Mouse (Mus musculus): ENCODE measurements around the gene Dxo. TPM values are rescaled to one million over a fixed set of nuclear protein-coding genes. Genes with fewer than 3 reads are reported as not detected.
A peak's percentile ranks its signal among the peaks of the same experiment; 100 is the strongest.
"Not testable (repeated sequence)": the region's sequence is repeated elsewhere in the genome, so short reads cannot be mapped to it uniquely, and the experiment has no call there.

Dxo gene
- polyA plus RNA-seq, 1 experiment from 2014 or later = 62.1 TPM

- ATAC-seq (ENCODE audit: insufficient number of reproducible peaks, low FRiP score, low TSS enrichment, low read depth) = not testable (repeated sequence)
- whole genome bisulfite sequencing = 91% methylated on average over 6 of the region's 6 CpGs
Observed at GRCm38 (mm10) chr17:34804301-34804700, 32.5 kb upstream of the Dxo start, which contains the start of gene Cyp21a1. Gene Cyp21a1, minus strand, starts transcription at chr17:34804561.

GRCm38 (mm10) chr17:34804871-34805562 is 31.8 kb upstream of the Dxo start:
- Histone ChIP-seq H3K27ac (no peak overlapping the region), H3K36me3 (no peaks in the 10 kb centered on the region), H3K9me3 (peaks cover 6% of the 10 kb centered on the region; the same call in 1 of the 2 replicates), H3K9ac (no peak overlapping the region), H3K27me3 (no peaks in the 10 kb centered on the region), H3K4me1 (no peaks in the 10 kb centered on the region), H3K4me3 (no peak overlapping the region), H3K4me2 (no peak overlapping the region)
- 72% methylated on average over 6 of the region's 6 CpGs for WGBS
- ATAC-seq (ENCODE audit: insufficient number of reproducible peaks, low FRiP score, low TSS enrichment, low read depth) = no peak

More at GRCm38 (mm10) chr17:34804301-34804700, 32.5 kb upstream of the Dxo start, which contains the start of gene Cyp21a1:
- H3K9me3 ChIP-seq, H3K27me3 ChIP-seq, H3K4me1 ChIP-seq, H3K27ac ChIP-seq, H3K4me2 ChIP-seq, H3K9ac ChIP-seq, H3K36me3 ChIP-seq, H3K4me3 ChIP-seq: not testable (repeated sequence)

DNA sequence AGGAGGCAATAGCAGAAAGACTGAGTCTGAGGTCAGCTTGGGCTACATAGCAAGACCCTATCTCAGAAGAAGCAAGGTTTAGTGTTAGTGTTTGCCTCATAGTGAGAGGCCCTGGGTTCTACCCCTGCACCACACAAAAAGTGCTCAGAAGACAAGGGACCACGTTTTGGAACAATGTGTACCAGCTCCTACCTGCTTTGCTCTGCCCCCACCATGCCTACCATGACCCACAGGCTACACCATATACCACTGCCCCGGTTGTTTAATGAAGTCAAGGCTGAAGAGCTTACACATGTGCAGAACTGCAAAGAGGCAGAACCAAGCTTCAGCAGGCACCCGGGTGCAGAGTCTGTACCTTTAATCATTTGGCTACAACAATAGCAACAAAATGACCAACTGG is 29.6 kb upstream of the Dxo start:
- ATAC-seq (ENCODE audit: insufficient number of reproducible peaks, low FRiP score, low TSS enrichment, low read depth) = no peak
- WGBS = 65% methylated on average over 3 of the region's 3 CpGs
- H3K4me2 ChIP-seq = no peak overlapping the region

GRCm38 (mm10) chr17:34808599-34809205 is 28.1 kb upstream of the Dxo start:
- no peak overlapping the region for H3K4me2 ChIP-seq
- no peak overlapping the region for H3K4me3 ChIP-seq
- H3K27ac ChIP-seq = no peak overlapping the region
- ATAC-seq (ENCODE audit: insufficient number of reproducible peaks, low FRiP score, low TSS enrichment, low read depth) = no peak
- H3K9me3 ChIP-seq = peaks cover 6% of the 10 kb centered on the region; the same call in 1 of the 2 replicates
- WGBS = 79% methylated on average over 6 of the region's 6 CpGs
- H3K27me3 ChIP-seq = no peaks in the 10 kb centered on the region
- no peak overlapping the region for H3K9ac ChIP-seq
- no peaks in the 10 kb centered on the region for H3K4me1 ChIP-seq
- H3K36me3 ChIP-seq = no peaks in the 10 kb centered on the region

More for the DNA sequence above, 29.6 kb upstream of the Dxo start:
- Histone ChIP-seq H3K27ac (no peak overlapping the region), H3K9me3 (peaks cover 6% of the 10 kb centered on the region; the same call in 1 of the 2 replicates), H3K4me1 (no peaks in the 10 kb centered on the region), H3K36me3 (no peaks in the 10 kb centered on the region), H3K27me3 (no peaks in the 10 kb centered on the region), H3K4me3 (no peak overlapping the region), H3K9ac (no peak overlapping the region)

DNA sequence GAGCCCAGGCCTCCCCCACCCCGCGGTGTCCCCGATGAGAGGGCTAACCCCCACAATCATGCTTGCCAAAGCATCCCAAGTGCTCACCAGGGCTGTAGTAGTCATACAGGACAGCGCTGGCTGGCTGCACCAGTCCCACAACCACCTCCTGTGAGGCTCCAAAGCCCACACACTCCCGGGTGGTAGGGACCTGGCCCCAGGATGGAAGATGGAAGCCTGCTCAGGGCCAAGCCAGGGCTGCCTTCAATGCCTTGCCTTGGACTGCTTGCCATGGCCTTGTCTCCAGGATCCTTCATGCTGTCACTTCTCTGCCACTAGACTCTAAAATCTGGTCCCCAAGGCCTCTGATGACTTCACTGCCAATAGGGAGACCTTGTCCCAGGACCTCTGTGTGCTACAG is 26.4 kb upstream of the Dxo start:
- 90% methylated on average over 5 of the region's 5 CpGs for WGBS
- H3K4me2 ChIP-seq; ATAC-seq (ENCODE audit: insufficient number of reproducible peaks, low FRiP score, low TSS enrichment, low read depth); H3K4me1 ChIP-seq; H3K9ac ChIP-seq; H3K36me3 ChIP-seq; H3K27ac ChIP-seq; H3K9me3 ChIP-seq; H3K4me3 ChIP-seq; H3K27me3 ChIP-seq: not testable (repeated sequence)

- not testable (repeated sequence) for H3K4me2 ChIP-seq; H3K27ac ChIP-seq; ATAC-seq (ENCODE audit: insufficient number of reproducible peaks, low FRiP score, low TSS enrichment, low read depth); H3K9ac ChIP-seq; H3K4me3 ChIP-seq; H3K4me1 ChIP-seq; H3K9me3 ChIP-seq; H3K36me3 ChIP-seq; H3K27me3 ChIP-seq
- 75% methylated on average over 8 of the region's 8 CpGs for WGBS
Observed at GRCm38 (mm10) chr17:34810811-34811210, 26.0 kb upstream of the Dxo start.

DNA sequence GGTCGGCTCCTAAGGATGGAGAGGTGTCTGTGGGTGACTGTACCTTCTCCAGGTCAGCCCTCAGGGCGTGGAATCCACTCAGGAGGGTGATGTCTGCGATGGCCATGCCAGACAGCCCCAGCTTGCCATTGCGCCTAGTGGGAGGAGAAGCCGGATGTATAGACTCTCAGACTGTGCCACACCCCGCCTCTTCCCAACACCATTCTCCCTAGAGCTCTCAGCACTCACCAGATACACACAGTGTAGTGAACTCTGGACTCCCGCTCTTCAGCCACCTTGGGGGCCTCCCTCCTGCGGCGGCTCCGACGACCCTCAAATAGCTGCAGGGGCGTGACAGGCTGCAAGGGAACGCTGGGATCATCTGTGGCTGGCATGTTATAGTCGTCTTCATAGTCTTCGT is 25.5 kb upstream of the Dxo start:
- H3K27me3 ChIP-seq = no peaks in the 10 kb centered on the region
- H3K4me2 ChIP-seq = no peak overlapping the region
- no peaks in the 10 kb centered on the region for H3K4me1 ChIP-seq
- H3K9ac ChIP-seq = no peak overlapping the region
- ATAC-seq (ENCODE audit: insufficient number of reproducible peaks, low FRiP score, low TSS enrichment, low read depth) = no peak
- no peak overlapping the region for H3K27ac ChIP-seq
- WGBS = 67% methylated on average over 15 of the region's 15 CpGs
- H3K9me3 ChIP-seq = no peaks in the 10 kb centered on the region
- no peak overlapping the region for H3K4me3 ChIP-seq
- H3K36me3 ChIP-seq = no peaks in the 10 kb centered on the region

GRCm38 (mm10) chr17:34813747-34814146 is 23.1 kb upstream of the Dxo start:
- H3K4me3 ChIP-seq; H3K27ac ChIP-seq; H3K9ac ChIP-seq; H3K4me2 ChIP-seq; ATAC-seq (ENCODE audit: insufficient number of reproducible peaks, low FRiP score, low TSS enrichment, low read depth); H3K4me1 ChIP-seq; H3K27me3 ChIP-seq; H3K9me3 ChIP-seq; H3K36me3 ChIP-seq: not testable (repeated sequence)
- WGBS = 57% methylated on average over 12 of the region's 12 CpGs

GRCm38 (mm10) chr17:34814818-34815370 is 21.9 kb upstream of the Dxo start:
- no peaks in the 10 kb centered on the region for H3K9me3 ChIP-seq
- no peak overlapping the region for H3K4me2 ChIP-seq
- no peaks in the 10 kb centered on the region for H3K27me3 ChIP-seq
- no peak overlapping the region for H3K4me3 ChIP-seq
- no peaks in the 10 kb centered on the region for H3K36me3 ChIP-seq
- no peak for ATAC-seq (ENCODE audit: insufficient number of reproducible peaks, low FRiP score, low TSS enrichment, low read depth)
- WGBS = 75% methylated on average over 7 of the region's 7 CpGs
- H3K27ac ChIP-seq = no peak overlapping the region
- no peak overlapping the region for H3K9ac ChIP-seq
- no peaks in the 10 kb centered on the region for H3K4me1 ChIP-seq

DNA sequence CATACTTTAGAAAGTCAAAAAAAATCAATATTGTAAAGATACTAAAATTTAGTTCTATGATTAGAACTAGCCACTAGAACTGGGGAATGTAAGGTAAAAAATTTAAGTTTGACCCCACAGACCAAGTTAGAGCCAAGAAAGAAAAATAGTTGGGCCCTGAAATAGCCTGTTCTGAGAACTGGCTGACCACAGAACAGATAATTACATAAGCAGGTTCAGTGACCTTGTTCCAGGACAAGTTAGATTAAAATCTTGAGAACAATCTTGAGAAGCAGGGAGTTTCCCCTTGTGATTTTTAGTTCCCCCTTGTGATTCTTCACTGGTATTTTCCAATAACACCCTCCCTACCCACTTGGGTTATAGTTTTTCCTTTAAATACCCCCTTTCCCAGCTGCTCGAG is 6.0 kb upstream of the Dxo start:
- not testable (repeated sequence) for H3K27me3 ChIP-seq; ATAC-seq (ENCODE audit: insufficient number of reproducible peaks, low FRiP score, low TSS enrichment, low read depth); H3K9ac ChIP-seq; H3K4me1 ChIP-seq; H3K4me2 ChIP-seq; H3K9me3 ChIP-seq; H3K27ac ChIP-seq; H3K4me3 ChIP-seq
- WGBS = 94% methylated on average over 1 of the region's 1 CpGs
- peaks cover 62% of the 10 kb centered on the region for H3K36me3 ChIP-seq

- WGBS = 4% methylated on average over 48 of the region's 48 CpGs
Observed at GRCm38 (mm10) chr17:34836155-34836855, 514 bp upstream of the Dxo start.

More at GRCm38 (mm10) chr17:34836155-34836855, 514 bp upstream of the Dxo start:
- Histone ChIP-seq H3K36me3 (peaks cover 45% of the 10 kb centered on the region), H3K4me3 (peak overlapping the region; percentile 81), H3K27me3 (no peaks in the 10 kb centered on the region), H3K9ac (peak overlapping the region; percentile 70), H3K27ac (peak overlapping the region; percentile 83), H3K4me2 (peak overlapping the region; percentile 97), H3K9me3 (no peaks in the 10 kb centered on the region), H3K4me1 (peaks cover 28% of the 10 kb centered on the region)
- ATAC-seq (ENCODE audit: insufficient number of reproducible peaks, low FRiP score, low TSS enrichment, low read depth) = peak; percentile 40; the same call in 1 of the 2 replicates

All from limb, embryonic 15.5 days (tissue).